Mouse (Mus musculus): ENCODE data around the gene Olfr1020. TPM values are rescaled to one million over a fixed set of nuclear protein-coding genes. Genes with fewer than 3 reads are reported as not detected.

Olfr1020 gene
- total RNA-seq (2021) = not detected
- long read RNA-seq = 0 reads

- DNase-seq (ENCODE audit: low spot score in 2 of 2) = no peak
These were observed at the start of gene Olfr1020 for GRCm38 (mm10) chr2:85846730-85847129. Olfr1020 (plus strand) TSS chr2:85847030.

DNA sequence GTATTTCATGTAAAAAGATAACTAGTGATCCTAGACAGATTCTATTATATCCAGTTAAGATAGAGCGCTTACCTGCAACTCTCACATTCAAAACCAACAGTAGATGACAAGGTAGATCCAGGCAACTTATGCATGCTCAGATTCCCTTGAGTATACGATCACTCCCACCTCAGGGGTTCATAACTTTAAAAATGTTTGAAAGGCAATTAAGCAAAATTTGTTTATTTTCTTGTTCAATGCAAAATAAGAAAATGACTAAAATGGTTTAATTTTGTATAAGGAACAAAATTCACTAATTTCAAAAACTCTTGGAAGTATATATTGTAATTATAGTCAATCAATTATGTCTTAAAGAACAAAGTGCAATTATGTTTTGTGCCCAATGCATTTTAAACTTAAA, 44.4 kb upstream of the Olfr1020 start, which contains the start of gene Olfr1016:
Gene Olfr1016 (minus strand): TSS at position 101 of the 400 bp plus-strand sequence.
- no peak for DNase-seq (ENCODE audit: low spot score in 2 of 2)

- no peak for DNase-seq (ENCODE audit: low spot score in 2 of 2)
These were observed 42.3 kb upstream of the Olfr1020 start for GRCm38 (mm10) chr2:85804501-85804900.

DNA sequence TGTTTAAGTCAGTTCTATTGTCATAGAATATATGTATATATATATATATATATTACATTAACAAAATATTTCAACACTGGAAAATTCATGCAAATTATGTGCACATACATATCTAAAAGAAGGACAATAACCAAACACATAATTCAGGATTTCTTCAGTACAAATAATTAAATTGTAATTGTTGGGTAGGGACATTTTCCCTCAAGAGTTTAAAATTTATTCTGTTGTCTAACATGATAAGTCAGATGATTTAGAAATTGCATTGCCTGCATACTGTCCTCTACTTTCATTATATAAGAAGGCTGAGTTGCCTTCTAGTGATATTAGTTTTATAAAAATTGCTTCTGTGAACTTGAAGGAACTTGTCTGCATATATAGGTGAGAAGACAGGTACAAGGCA, 28.7 kb upstream of the Olfr1020 start, which contains the start of gene Olfr1018:
Gene Olfr1018 (plus strand): TSS at position 301 of the 400 bp plus-strand sequence.
- no peak for DNase-seq (ENCODE audit: low spot score in 2 of 2)

GRCm38 (mm10) chr2:85845383-85845782, 1.4 kb upstream of the Olfr1020 start, which contains the start of gene Olfr1019:
Olfr1019 (minus strand) TSS chr2:85845483.
- no peak for DNase-seq (ENCODE audit: low spot score in 2 of 2)

DNA sequence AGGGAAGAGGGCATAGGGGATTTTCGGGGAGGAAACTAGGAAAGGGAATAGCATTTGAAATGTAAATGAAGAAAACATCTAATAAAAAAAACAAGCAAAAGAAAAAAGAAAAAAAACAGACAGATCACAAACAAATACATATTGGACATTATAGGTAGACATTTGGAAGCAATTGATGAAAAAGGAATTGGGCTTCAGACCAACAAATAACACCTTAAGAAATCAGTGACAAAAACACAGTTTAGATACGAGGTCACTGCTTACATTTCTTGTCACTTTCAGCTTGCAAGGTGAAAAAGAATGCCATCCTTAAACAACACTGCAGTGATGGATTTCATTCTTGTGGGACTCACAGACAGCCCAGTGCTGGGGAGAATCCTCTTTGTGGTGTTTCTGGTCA, 21.5 kb downstream of the Olfr1020 start, which contains the start of gene Olfr1022:
Gene Olfr1022 (plus strand): TSS at position 301 of the 400 bp plus-strand sequence.
- DNase-seq (ENCODE audit: low spot score in 2 of 2) = no peak

DNA sequence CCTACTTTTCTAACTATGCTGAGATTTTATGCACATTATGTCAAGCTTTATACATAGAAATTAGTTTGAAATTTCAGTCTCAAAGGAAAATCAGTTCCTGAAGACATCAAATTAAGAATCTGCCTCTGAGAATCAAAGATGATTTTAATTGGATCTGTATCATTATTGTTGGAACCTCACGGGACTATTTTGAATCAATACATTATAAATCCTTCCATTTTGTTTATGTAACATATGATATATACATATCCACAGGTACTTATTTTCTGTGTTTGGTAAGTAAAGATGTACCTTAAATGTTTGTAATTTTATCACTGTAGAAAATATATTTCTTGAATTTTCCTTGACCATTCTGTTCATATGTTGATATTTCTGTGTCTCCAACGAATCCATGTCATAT, 38.5 kb downstream of the Olfr1020 start, which contains the start of gene Olfr1023:
Gene Olfr1023 (plus strand): TSS at position 301 of the 400 bp plus-strand sequence.
- no peak for DNase-seq (ENCODE audit: low spot score in 2 of 2)

Other genes with a start within 250 kb of the Olfr1020 start
- gene Olfr1000, start 235.1 kb upstream of the Olfr1020 start, total RNA-seq (2021) = not detected
- gene Olfr1002, start 196.3 kb upstream of the Olfr1020 start, total RNA-seq (2021) = not detected
- not detected for gene Olfr154, start 182.6 kb upstream of the Olfr1020 start, total RNA-seq (2021)
- not detected for gene Olfr1006, start 168.3 kb upstream of the Olfr1020 start, total RNA-seq (2021)
- gene Olfr1008, start 157.6 kb upstream of the Olfr1020 start, total RNA-seq (2021) = not detected
- not detected for gene Olfr1009, start 131.6 kb upstream of the Olfr1020 start, total RNA-seq (2021)
- gene Olfr1012, start 84.3 kb upstream of the Olfr1020 start, total RNA-seq (2021) = not detected
- gene Olfr1013, start 79.9 kb upstream of the Olfr1020 start, total RNA-seq (2021) = not detected
- gene Olfr1014, start 74.3 kb upstream of the Olfr1020 start, total RNA-seq (2021) = not detected
- not detected for gene Olfr1015, start 65.0 kb upstream of the Olfr1020 start, total RNA-seq (2021)
- not detected for gene Olfr1016, start 44.5 kb upstream of the Olfr1020 start, total RNA-seq (2021)
- not detected for gene Olfr1018, start 28.6 kb upstream of the Olfr1020 start, total RNA-seq (2021)
- gene Olfr1019, start 1.5 kb upstream of the Olfr1020 start, total RNA-seq (2021) = not detected
- gene Olfr1022, start 21.6 kb downstream of the Olfr1020 start, total RNA-seq (2021) = not detected
- gene Olfr1023, start 38.6 kb downstream of the Olfr1020 start, total RNA-seq (2021) = not detected
- not detected for gene Olfr1024, start 58.0 kb downstream of the Olfr1020 start, total RNA-seq (2021)
- gene Olfr1025-ps1, start 68.2 kb downstream of the Olfr1020 start, total RNA-seq (2021) = not detected
- not detected for gene Olfr1026, start 74.5 kb downstream of the Olfr1020 start, total RNA-seq (2021)
- gene Olfr1028, start 103.4 kb downstream of the Olfr1020 start, total RNA-seq (2021) = not detected
- gene Olfr1029, start 126.9 kb downstream of the Olfr1020 start, total RNA-seq (2021) = not detected
- not detected for gene Olfr1030, start 132.2 kb downstream of the Olfr1020 start, total RNA-seq (2021)
- gene Olfr1031, start 143.3 kb downstream of the Olfr1020 start, total RNA-seq (2021) = not detected
- not detected for gene Olfr1032, start 158.5 kb downstream of the Olfr1020 start, total RNA-seq (2021)
- not detected for gene Olfr1033, start 173.6 kb downstream of the Olfr1020 start, total RNA-seq (2021)
- not detected for gene Olfr1034, start 198.8 kb downstream of the Olfr1020 start, total RNA-seq (2021)
- not detected for gene Olfr1036, start 227.0 kb downstream of the Olfr1020 start, total RNA-seq (2021)
- gene Olfr1037, start 240.4 kb downstream of the Olfr1020 start, total RNA-seq (2021) = not detected